Mouse (Mus musculus) small intestine, adult 2 months (tissue): ENCODE results near the gene Tsga10ip.

Source experiments
- CTCF ChIP-seq: fragments of 200-500 bp; IDR thresholded peaks from 2 replicates; pipeline ENCODE4 v1.5.1; 2012; ENCODE audit warnings: low read depth, mild to moderate bottlenecking, control low read depth, inconsistent platforms, low read length, moderate library complexity, mixed read lengths; ENCODE audit not compliant: insufficient replicate concordance, insufficient read length; ENCODE audit errors: extremely low read depth
- POLR2A ChIP-seq: fragments of 200-500 bp; IDR thresholded peaks from 2 replicates; pipeline ENCODE4 v1.6.1; 2012; ENCODE audit warnings: low read depth, mild to moderate bottlenecking, control low read depth, inconsistent platforms, low read length, moderate library complexity

GRCm38 (mm10) chr19:5444371-5444908 is 42.1 kb upstream of the Tsga10ip start:
- TF ChIP-seq POLR2A (no peak), CTCF (no peak)
